Mouse (Mus musculus) cerebellum, adult 9-11 months (tissue): ENCODE results near the gene Olfr1504.
"Not testable (repeated sequence)": the region's sequence is repeated elsewhere in the genome, so short reads cannot be mapped to it uniquely, and the experiment has no call there.

Experiments used
- DNase-seq: peaks from one replicate; pipeline ENCODE4 v3.0.0; 2022

Gene Olfr1504

DNA sequence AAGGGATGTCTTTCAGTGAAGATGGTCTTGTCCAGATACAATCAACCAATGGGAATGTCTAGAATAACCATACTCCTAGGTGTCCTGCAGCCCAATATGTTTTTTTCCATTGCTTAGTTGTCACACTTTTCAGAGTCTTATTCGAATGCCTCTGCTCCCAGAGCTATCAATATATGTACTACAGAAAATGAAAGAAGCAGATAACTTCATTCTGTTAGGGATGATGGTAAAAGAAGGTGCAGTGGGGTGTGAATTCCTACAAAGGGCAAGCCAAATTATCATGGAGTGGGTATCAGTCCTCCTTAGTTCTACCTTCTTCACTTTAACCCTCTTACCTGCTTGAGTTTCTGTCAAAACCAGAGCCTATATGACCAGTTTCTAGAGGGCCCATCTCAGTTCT is at the start of gene Olfr1504:
Gene Olfr1504, minus strand, starts transcription at position 101 of the 400 bp plus-strand sequence.
- no peak for DNase-seq

GRCm38 (mm10) chr19:13913230-13913629 is 15.5 kb upstream of the Olfr1504 start, which contains the start of gene Olfr1505:
Gene Olfr1505, plus strand, starts transcription at chr19:13913530.
- DNase-seq: no peak

GRCm38 (mm10) chr19:13861495-13861894 is 36.2 kb downstream of the Olfr1504 start, which contains the start of gene Olfr1502:
Gene Olfr1502, plus strand, starts transcription at chr19:13861795.
- DNase-seq: no peak

DNA sequence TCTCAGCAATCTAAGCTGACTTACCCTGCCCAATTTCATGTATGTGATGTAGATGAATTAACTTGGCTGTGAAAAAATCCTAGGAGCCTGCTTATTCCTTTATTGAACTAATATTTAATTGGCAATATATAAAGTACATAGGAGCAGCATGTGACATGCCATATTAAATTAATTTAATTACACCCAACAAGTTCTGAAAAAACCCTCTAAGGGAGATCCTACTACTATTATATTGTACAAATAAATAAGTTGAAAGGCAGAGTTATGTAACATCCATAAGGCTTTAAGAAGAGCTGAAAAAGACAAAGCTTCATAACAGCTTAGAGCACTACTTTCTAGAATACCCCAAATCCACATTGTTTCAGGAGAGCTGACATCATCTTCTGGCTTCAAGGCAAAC is 47.1 kb downstream of the Olfr1504 start, which contains the start of gene Olfr1501:
Gene Olfr1501, minus strand, starts transcription at position 101 of the 400 bp plus-strand sequence.
- not testable (repeated sequence) for DNase-seq
